Mouse (Mus musculus) myocyte (in vitro differentiated cells): ENCODE data around the gene Spaca3. TPM values are rescaled to one million over a fixed set of nuclear protein-coding genes. Genes with fewer than 3 reads are reported as not detected.

Experiments
- H3K27me3 ChIP-seq: one replicate; pipeline ENCODE4 v1.6.1; 2011; ENCODE audit not compliant: control insufficient read depth, insufficient read depth, insufficient read length
- H3K36me3 ChIP-seq: one replicate; pipeline ENCODE4 v1.6.1; 2011; ENCODE audit not compliant: control insufficient read depth, insufficient read depth
- H3K4me2 ChIP-seq: one replicate; pipeline ENCODE4 v1.6.1; 2011; ENCODE audit warnings: low read depth, control low read depth
- H3K4me3 ChIP-seq: one replicate; pipeline ENCODE4 v1.5.1; 2011; ENCODE audit warnings: mild to moderate bottlenecking, control low read depth, moderate library complexity
- H3K79me2 ChIP-seq: one replicate; pipeline ENCODE4 v1.6.1; 2011; ENCODE audit not compliant: control insufficient read depth, insufficient read depth
- H3ac ChIP-seq: one replicate; pipeline ENCODE4 v1.6.1; 2011; ENCODE audit not compliant: control insufficient read depth, insufficient read length
- CEBPB ChIP-seq: IDR thresholded peaks from 2 replicates; pipeline ENCODE4 v1.6.1; 2011; ENCODE audit warnings: mild to moderate bottlenecking, moderate library complexity; ENCODE audit not compliant: poor library complexity, insufficient read depth, severe bottlenecking
- E2F4 ChIP-seq: IDR thresholded peaks from one replicate; pipeline ENCODE4 v1.6.1; 2011; ENCODE audit warnings: mild to moderate bottlenecking, control low read depth, moderate library complexity; ENCODE audit not compliant: insufficient read depth
- MAX ChIP-seq: IDR thresholded peaks from one replicate; pipeline ENCODE4 v1.6.1; 2011; ENCODE audit warnings: low read depth, mild to moderate bottlenecking, control low read depth
- MYOD1 ChIP-seq, 3 experiments: IDR thresholded peaks; one replicate each; pipeline ENCODE4 v1.6.1; 2011; ENCODE audit warnings: control low read depth in 2 of 3, low read depth in 2 of 3, mild to moderate bottlenecking in 2 of 3, moderate library complexity in 1 of 3; ENCODE audit not compliant: insufficient read length in 2 of 3, control insufficient read depth in 1 of 3
- MYOG ChIP-seq, 3 experiments: IDR thresholded peaks; one replicate each; pipeline ENCODE4 v1.6.1; 2011; ENCODE audit warnings: control low read depth in 2 of 3, low read depth in 2 of 3, mild to moderate bottlenecking in 2 of 3; ENCODE audit not compliant: insufficient read length in 2 of 3, control insufficient read depth in 1 of 3, insufficient read depth in 1 of 3
- POLR2A ChIP-seq: IDR thresholded peaks from one replicate; pipeline ENCODE4 v1.6.1; 2011; ENCODE audit warnings: low read depth, mild to moderate bottlenecking, control low read depth, moderate library complexity; ENCODE audit not compliant: insufficient read length
- POLR2AphosphoS2 ChIP-seq: IDR thresholded peaks from one replicate; pipeline ENCODE4 v1.6.1; 2011; ENCODE audit warnings: low read depth, control low read depth; ENCODE audit not compliant: insufficient read length
- REST ChIP-seq: IDR thresholded peaks from one replicate; pipeline ENCODE4 v1.6.1; 2011; ENCODE audit warnings: mild to moderate bottlenecking, control low read depth, moderate library complexity; ENCODE audit not compliant: insufficient read depth, insufficient read length
- SRF ChIP-seq: IDR thresholded peaks from one replicate; pipeline ENCODE4 v1.6.1; 2011; ENCODE audit warnings: low read depth; ENCODE audit not compliant: control insufficient read depth, insufficient read length
- TCF12 ChIP-seq: IDR thresholded peaks from one replicate; pipeline ENCODE4 v1.6.1; 2011; ENCODE audit warnings: mild to moderate bottlenecking, control low read depth; ENCODE audit not compliant: poor library complexity, insufficient read depth, severe bottlenecking
- TCF3 ChIP-seq: IDR thresholded peaks from one replicate; pipeline ENCODE4 v1.6.1; 2011; ENCODE audit warnings: low read depth, control low read depth; ENCODE audit not compliant: insufficient read length
- USF1 ChIP-seq: IDR thresholded peaks from one replicate; pipeline ENCODE4 v1.6.1; 2011; ENCODE audit warnings: low read depth, mild to moderate bottlenecking, control low read depth, moderate library complexity
- polyA plus RNA-seq: library from polyadenylated mRNA; unstranded; fragments of >200 nt; fragmentation: generic; extraction: Trizol; gene quantifications from one replicate; pipeline ENCODE4 v1.2.1, GENCODE M21; 2012; ENCODE audit warnings: missing spikeins

The Spaca3 gene
- polyA plus RNA-seq, 1 experiment: not detected

GRCm38 (mm10) chr11:80878026-80878425 is 19.9 kb downstream of the Spaca3 start:
- H3ac ChIP-seq: no peak overlapping the region
- no peaks in the 10 kb centered on the region for H3K36me3 ChIP-seq
- no peak overlapping the region for H3K4me2 ChIP-seq
- no peaks in the 10 kb centered on the region for H3K79me2 ChIP-seq
- TF ChIP-seq TCF12: no peak
- no peak for TF ChIP-seq MYOD1 (IDR thresholded peaks at IDR 0.05; ENCODE audit: control insufficient read depth in 1 of 3, insufficient read length in 2 of 3, low read depth in 2 of 3)
- TF ChIP-seq E2F4: no peak
- no peak for TF ChIP-seq USF1
- TF ChIP-seq POLR2A: no peak
- TF ChIP-seq REST: no peak
- TF ChIP-seq SRF: no peak
- no peak for TF ChIP-seq POLR2AphosphoS2
- TF ChIP-seq CEBPB: no peak
- no peak for TF ChIP-seq MYOG (IDR thresholded peaks at IDR 0.05; ENCODE audit: control insufficient read depth in 1 of 3, insufficient read depth in 1 of 3, insufficient read length in 2 of 3, low read depth in 2 of 3)
- no peak for TF ChIP-seq MAX
- no peak for TF ChIP-seq TCF3
- H3K27me3 ChIP-seq: no peaks in the 10 kb centered on the region
- H3K4me3 ChIP-seq: no peak overlapping the region

- peaks cover 10% of the 10 kb centered on the region for H3K27me3 ChIP-seq
- TF ChIP-seq TCF3: no peak
- no peak for TF ChIP-seq TCF12
- no peak for TF ChIP-seq USF1
- TF ChIP-seq SRF: no peak
- no peak for TF ChIP-seq MYOG (IDR thresholded peaks at IDR 0.05; ENCODE audit: control insufficient read depth in 1 of 3, insufficient read depth in 1 of 3, insufficient read length in 2 of 3, low read depth in 2 of 3)
- TF ChIP-seq REST: no peak
- TF ChIP-seq E2F4: no peak
- no peak for TF ChIP-seq MAX
- TF ChIP-seq POLR2AphosphoS2: no peak
- no peak for TF ChIP-seq MYOD1 (IDR thresholded peaks at IDR 0.05; ENCODE audit: control insufficient read depth in 1 of 3, insufficient read length in 2 of 3, low read depth in 2 of 3)
- TF ChIP-seq CEBPB: no peak
- TF ChIP-seq POLR2A: no peak
Observed at GRCm38 (mm10) chr11:80882229-80882810, 24.2 kb downstream of the Spaca3 start.

GRCm38 (mm10) chr11:80884521-80885231 is 26.5 kb downstream of the Spaca3 start:
- TF ChIP-seq CEBPB (no peak), USF1 (no peak), POLR2A (no peak), MAX (no peak), E2F4 (no peak), MYOD1 (IDR thresholded peaks at IDR 0.05; ENCODE audit: control insufficient read depth in 1 of 3, insufficient read length in 2 of 3, low read depth in 2 of 3) (no peak)
- Histone ChIP-seq H3K27me3 (peaks cover 13% of the 10 kb centered on the region), H3K36me3 (no peaks in the 10 kb centered on the region), H3K4me2 (no peak overlapping the region), H3ac (no peak overlapping the region), H3K4me3 (no peak overlapping the region), H3K79me2 (no peaks in the 10 kb centered on the region)

More at GRCm38 (mm10) chr11:80882229-80882810, 24.2 kb downstream of the Spaca3 start:
- H3K79me2 ChIP-seq: no peaks in the 10 kb centered on the region
- no peak overlapping the region for H3ac ChIP-seq
- H3K4me3 ChIP-seq: no peak overlapping the region
- no peaks in the 10 kb centered on the region for H3K36me3 ChIP-seq
- no peak overlapping the region for H3K4me2 ChIP-seq

GRCm38 (mm10) chr11:80886365-80886764 is 28.2 kb downstream of the Spaca3 start:
- H3K27me3 ChIP-seq: peaks cover 26% of the 10 kb centered on the region
- no peak for TF ChIP-seq REST
- no peak for TF ChIP-seq MYOD1 (IDR thresholded peaks at IDR 0.05; ENCODE audit: control insufficient read depth in 1 of 3, insufficient read length in 2 of 3, low read depth in 2 of 3)
- no peak for TF ChIP-seq POLR2A
- H3K36me3 ChIP-seq: no peaks in the 10 kb centered on the region
- H3K4me3 ChIP-seq: no peak overlapping the region
- H3K79me2 ChIP-seq: no peaks in the 10 kb centered on the region
- H3K4me2 ChIP-seq: no peak overlapping the region
- H3ac ChIP-seq: no peak overlapping the region

- Histone ChIP-seq H3K36me3 (no peaks in the 10 kb centered on the region), H3K4me3 (no peak overlapping the region), H3K4me2 (no peak overlapping the region), H3K27me3 (peaks cover 32% of the 10 kb centered on the region), H3ac (no peak overlapping the region), H3K79me2 (no peaks in the 10 kb centered on the region)
- TF ChIP-seq POLR2A (no peak), E2F4 (no peak), USF1 (no peak), TCF12 (no peak), MAX (no peak), SRF (no peak), REST (no peak), POLR2AphosphoS2 (no peak), MYOG (IDR thresholded peaks at IDR 0.05; ENCODE audit: control insufficient read depth in 1 of 3, insufficient read depth in 1 of 3, insufficient read length in 2 of 3, low read depth in 2 of 3) (no peak)
Observed at GRCm38 (mm10) chr11:80887021-80887420, 28.9 kb downstream of the Spaca3 start.
